Mouse (Mus musculus): ENCODE results near the gene Msantd1.

Msantd1 gene

GRCm38 (mm10) chr5:34924519-34924918 lies 16.7 kb downstream of the Msantd1 start:
- DNase-seq (ENCODE audit: low spot score in 2 of 2) = no peak

- DNase-seq (ENCODE audit: low spot score in 2 of 2) = no peak
Observed at GRCm38 (mm10) chr5:34927648-34928047, 19.8 kb downstream of the Msantd1 start.

- DNase-seq (ENCODE audit: low spot score in 2 of 2) = no peak
Observed at GRCm38 (mm10) chr5:34930151-34930975, 22.6 kb downstream of the Msantd1 start.

- no peak for DNase-seq (ENCODE audit: low spot score in 2 of 2)
Observed at GRCm38 (mm10) chr5:34931091-34931490, 23.3 kb downstream of the Msantd1 start.

GRCm38 (mm10) chr5:34931516-34932457 lies 24.0 kb downstream of the Msantd1 start:
- no peak for DNase-seq (ENCODE audit: low spot score in 2 of 2)

- no peak for DNase-seq (ENCODE audit: low spot score in 2 of 2)
Observed at GRCm38 (mm10) chr5:34932458-34932806, 24.6 kb downstream of the Msantd1 start.

- DNase-seq (ENCODE audit: low spot score in 2 of 2) = no peak
Observed at GRCm38 (mm10) chr5:34933461-34933860, 25.6 kb downstream of the Msantd1 start.

- DNase-seq (ENCODE audit: low spot score in 2 of 2) = no peak
Observed at GRCm38 (mm10) chr5:34941710-34942470, 34.1 kb downstream of the Msantd1 start.

GRCm38 (mm10) chr5:34943428-34943827 lies 35.6 kb downstream of the Msantd1 start:
- no peak for DNase-seq (ENCODE audit: low spot score in 2 of 2)

- DNase-seq (ENCODE audit: low spot score in 2 of 2) = peak; percentile 80 to 81
Observed at GRCm38 (mm10) chr5:34948861-34949760, 41.3 kb downstream of the Msantd1 start, which contains the start of gene Rgs12. Gene Rgs12 (plus strand): TSS chr5:34949445.

- DNase-seq (ENCODE audit: low spot score in 2 of 2) = no peak
Observed at GRCm38 (mm10) chr5:34949769-34950211, 42.0 kb downstream of the Msantd1 start.

- DNase-seq (ENCODE audit: low spot score in 2 of 2) = no peak
Observed at GRCm38 (mm10) chr5:34950486-34951160, 42.8 kb downstream of the Msantd1 start.

- DNase-seq (ENCODE audit: low spot score in 2 of 2) = no peak
Observed at GRCm38 (mm10) chr5:34951161-34951834, 43.5 kb downstream of the Msantd1 start.

- DNase-seq (ENCODE audit: low spot score in 2 of 2) = no peak
Observed at GRCm38 (mm10) chr5:34954508-34954907, 46.7 kb downstream of the Msantd1 start.

- DNase-seq (ENCODE audit: low spot score in 2 of 2) = no peak
Observed at GRCm38 (mm10) chr5:34955630-34956029, 47.8 kb downstream of the Msantd1 start.

- no peak for DNase-seq (ENCODE audit: low spot score in 2 of 2)
Observed at GRCm38 (mm10) chr5:34956151-34956550, 48.3 kb downstream of the Msantd1 start.

GRCm38 (mm10) chr5:34957015-34957414 lies 49.2 kb downstream of the Msantd1 start:
- no peak for DNase-seq (ENCODE audit: low spot score in 2 of 2)

GRCm38 (mm10) chr5:34960021-34960420 lies 52.2 kb downstream of the Msantd1 start:
- DNase-seq (ENCODE audit: low spot score in 2 of 2) = no peak

- DNase-seq (ENCODE audit: low spot score in 2 of 2) = no peak
Observed at GRCm38 (mm10) chr5:34965531-34965930, 57.7 kb downstream of the Msantd1 start.

- DNase-seq (ENCODE audit: low spot score in 2 of 2) = no peak
Observed at GRCm38 (mm10) chr5:34968386-34968785, 60.6 kb downstream of the Msantd1 start.

All from urinary bladder, postnatal 4 days (tissue).